Mouse (Mus musculus): Measurements from ENCODE around the gene Marc1. TPM values are rescaled to one million over a fixed set of nuclear protein-coding genes. Genes with fewer than 3 reads are reported as not detected.

Marc1 gene
- 3.9 and 5.1 TPM in 2 replicates for polyA plus RNA-seq (2014; fragmentation: Nextera tagmentation; extraction: Ambion mirVana)

DNA sequence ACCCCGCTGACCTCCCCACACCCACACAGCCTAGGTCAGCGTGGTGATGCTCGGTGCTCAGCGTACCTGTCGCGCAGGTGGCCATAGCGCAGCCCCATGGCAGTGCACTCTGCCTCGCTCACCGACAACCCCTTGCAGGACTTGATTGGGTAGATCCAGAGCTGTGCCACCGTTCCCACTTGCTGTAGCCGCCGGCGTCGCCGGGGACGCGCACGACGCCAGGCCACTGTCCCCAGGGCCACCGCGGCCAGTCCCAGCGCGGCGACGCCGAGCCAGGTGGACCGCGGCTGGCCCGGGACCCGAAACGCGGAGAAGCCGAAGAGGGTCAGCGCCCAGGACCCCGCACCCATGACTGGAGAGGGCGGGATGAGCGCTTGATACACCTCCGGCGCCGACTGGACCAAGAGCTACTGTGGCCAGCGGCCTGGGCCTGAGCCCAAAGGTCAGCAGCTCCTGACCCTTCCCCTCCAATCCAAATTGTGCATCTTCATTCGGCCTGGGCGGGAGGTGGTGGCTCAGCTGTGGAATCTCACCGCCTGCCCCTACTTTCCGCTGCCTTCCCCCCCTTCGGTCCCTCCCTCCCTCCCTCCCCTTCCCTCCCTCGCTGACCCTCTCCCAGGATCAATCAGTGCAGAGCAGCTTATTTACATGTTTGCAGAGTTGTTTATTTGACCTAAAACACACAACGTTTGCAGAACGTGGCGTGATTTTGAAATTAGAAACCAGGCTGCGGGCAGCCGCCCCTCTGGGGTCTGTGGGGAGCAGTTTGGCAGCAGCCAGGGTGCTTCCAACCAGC is at the start of gene Marc1:
Gene Marc1, minus strand, starts transcription at position 534 of the 796 bp plus-strand sequence.
- no peaks in the 10 kb centered on the region for H3K36me3 ChIP-seq (ENCODE audit: control insufficient read depth, insufficient read depth, low read length)
- peak within 1 kb of the TSS; percentile 69 for H3K4me2 ChIP-seq
- H3K9me3 ChIP-seq (ENCODE audit: control insufficient read depth, low read length), result no peaks in the 10 kb centered on the region
- WGBS, result 14% methylated on average over 52 of the region's 52 CpGs
- H3K4me1 ChIP-seq (replicated peaks; ENCODE audit: control insufficient read depth, insufficient read depth, low read length), result peaks cover 14% of the 10 kb centered on the region
- no peak for DNase-seq (ENCODE audit: low spot score)
- peaks cover 15% of the 10 kb centered on the region for H3K27me3 ChIP-seq (replicated peaks; ENCODE audit: control insufficient read depth, insufficient read depth, low read length)
- 0 out of 2 replicates have a peak within 1 kb of the TSS, but pooled peaks have one; percentile 43 for H3K9ac ChIP-seq (ENCODE audit: low read depth, low read length)
- peak; percentile 25; the same call in 1 of the 2 replicates for ATAC-seq (replicated peaks; ENCODE audit: low FRiP score)
- H3K27ac ChIP-seq (ENCODE audit: low read depth, low read length), result no peak within 1 kb of the TSS
- H3K4me3 ChIP-seq (ENCODE audit: low read depth, low read length), result peak within 1 kb of the TSS; percentile 39

GRCm38 (mm10) chr1:184860276-184860675 is 49.2 kb upstream of the Marc1 start:
- WGBS, result 54% methylated on average over 3 of the region's 3 CpGs

GRCm38 (mm10) chr1:184858253-184858652 is 47.1 kb upstream of the Marc1 start:
- ATAC-seq (replicated peaks; ENCODE audit: low FRiP score) (no peak), DNase-seq (ENCODE audit: low spot score) (no peak)
- Histone ChIP-seq H3K27ac (ENCODE audit: low read depth, low read length) (no peak overlapping the region), H3K4me2 (no peak overlapping the region), H3K9ac (ENCODE audit: low read depth, low read length) (no peak overlapping the region), H3K4me1 (replicated peaks; ENCODE audit: control insufficient read depth, insufficient read depth, low read length) (peaks cover 4% of the 10 kb centered on the region; the same call in 1 of the 2 replicates), H3K27me3 (replicated peaks; ENCODE audit: control insufficient read depth, insufficient read depth, low read length) (no peaks in the 10 kb centered on the region), H3K4me3 (ENCODE audit: low read depth, low read length) (no peak overlapping the region), H3K9me3 (ENCODE audit: control insufficient read depth, low read length) (no peaks in the 10 kb centered on the region), H3K36me3 (ENCODE audit: control insufficient read depth, insufficient read depth, low read length) (no peaks in the 10 kb centered on the region)
- WGBS, result 63% methylated on average over 1 of the region's 1 CpGs

More at GRCm38 (mm10) chr1:184860276-184860675, 49.2 kb upstream of the Marc1 start:
- no peak overlapping the region for H3K9ac ChIP-seq (ENCODE audit: low read depth, low read length)
- H3K27me3 ChIP-seq (replicated peaks; ENCODE audit: control insufficient read depth, insufficient read depth, low read length), result no peaks in the 10 kb centered on the region
- no peaks in the 10 kb centered on the region for H3K9me3 ChIP-seq (ENCODE audit: control insufficient read depth, low read length)
- no peak for ATAC-seq (replicated peaks; ENCODE audit: low FRiP score)
- no peaks in the 10 kb centered on the region for H3K36me3 ChIP-seq (ENCODE audit: control insufficient read depth, insufficient read depth, low read length)
- no peak overlapping the region for H3K27ac ChIP-seq (ENCODE audit: low read depth, low read length)
- H3K4me3 ChIP-seq (ENCODE audit: low read depth, low read length), result no peak overlapping the region
- no peak for DNase-seq (ENCODE audit: low spot score)
- H3K4me1 ChIP-seq (replicated peaks; ENCODE audit: control insufficient read depth, insufficient read depth, low read length), result 0 out of 2 replicates have a peak, but pooled peaks cover 3% of the 10 kb centered on the region
- no peak overlapping the region for H3K4me2 ChIP-seq

- no peaks in the 10 kb centered on the region for H3K36me3 ChIP-seq (ENCODE audit: control insufficient read depth, insufficient read depth, low read length)
- H3K9me3 ChIP-seq (ENCODE audit: control insufficient read depth, low read length), result no peaks in the 10 kb centered on the region
- DNase-seq (ENCODE audit: low spot score), result no peak
- no peak overlapping the region for H3K4me3 ChIP-seq (ENCODE audit: low read depth, low read length)
- H3K27me3 ChIP-seq (replicated peaks; ENCODE audit: control insufficient read depth, insufficient read depth, low read length), result no peaks in the 10 kb centered on the region
- H3K4me2 ChIP-seq, result no peak overlapping the region
- H3K4me1 ChIP-seq (replicated peaks; ENCODE audit: control insufficient read depth, insufficient read depth, low read length), result peaks cover 5% of the 10 kb centered on the region
- no peak overlapping the region for H3K9ac ChIP-seq (ENCODE audit: low read depth, low read length)
- no peak overlapping the region for H3K27ac ChIP-seq (ENCODE audit: low read depth, low read length)
- WGBS, result 84% methylated on average over 9 of the region's 9 CpGs
- ATAC-seq (replicated peaks; ENCODE audit: low FRiP score), result no peak
Measured at GRCm38 (mm10) chr1:184857216-184857615, 46.1 kb upstream of the Marc1 start.

GRCm38 (mm10) chr1:184853922-184854321 is 42.8 kb upstream of the Marc1 start:
- peaks cover 18% of the 10 kb centered on the region for H3K4me1 ChIP-seq (replicated peaks; ENCODE audit: control insufficient read depth, insufficient read depth, low read length)
- no peaks in the 10 kb centered on the region for H3K36me3 ChIP-seq (ENCODE audit: control insufficient read depth, insufficient read depth, low read length)
- peak overlapping the region; percentile 30 for H3K4me2 ChIP-seq
- DNase-seq (ENCODE audit: low spot score), result no peak
- WGBS, result 33% methylated on average over 3 of the region's 3 CpGs
- H3K27me3 ChIP-seq (replicated peaks; ENCODE audit: control insufficient read depth, insufficient read depth, low read length), result no peaks in the 10 kb centered on the region
- H3K9me3 ChIP-seq (ENCODE audit: control insufficient read depth, low read length), result no peaks in the 10 kb centered on the region
- ATAC-seq (replicated peaks; ENCODE audit: low FRiP score), result no peak
- no peak overlapping the region for H3K27ac ChIP-seq (ENCODE audit: low read depth, low read length)
- H3K4me3 ChIP-seq (ENCODE audit: low read depth, low read length), result no peak overlapping the region
- H3K9ac ChIP-seq (ENCODE audit: low read depth, low read length), result peak overlapping the region; percentile 47

DNA sequence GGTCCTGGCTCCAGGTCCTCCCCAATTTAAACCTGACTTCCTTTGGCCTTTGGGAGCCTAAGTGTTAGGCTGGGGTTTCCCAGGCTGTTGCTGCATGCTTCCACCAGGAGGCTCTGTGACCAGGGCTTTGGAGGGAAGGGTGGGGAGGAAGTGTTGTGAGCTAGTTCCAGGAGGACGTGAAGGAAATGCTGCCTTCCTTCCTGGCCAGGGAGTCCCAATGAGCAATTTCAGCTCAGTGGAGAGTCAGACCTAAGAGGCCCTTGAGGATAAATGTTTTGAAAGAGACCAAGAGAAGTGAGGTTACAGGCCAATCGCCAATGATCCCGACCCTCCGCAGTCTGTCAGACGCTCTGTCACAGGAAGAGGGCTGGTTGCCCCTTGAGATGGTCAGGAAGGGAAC is 42.2 kb upstream of the Marc1 start:
- H3K4me3 ChIP-seq (ENCODE audit: low read depth, low read length), result no peak overlapping the region
- no peaks in the 10 kb centered on the region for H3K36me3 ChIP-seq (ENCODE audit: control insufficient read depth, insufficient read depth, low read length)
- H3K4me2 ChIP-seq, result peak overlapping the region; percentile 30
- H3K4me1 ChIP-seq (replicated peaks; ENCODE audit: control insufficient read depth, insufficient read depth, low read length), result peaks cover 18% of the 10 kb centered on the region
- H3K9me3 ChIP-seq (ENCODE audit: control insufficient read depth, low read length), result no peaks in the 10 kb centered on the region
- DNase-seq (ENCODE audit: low spot score) (peak; percentile 57), ATAC-seq (replicated peaks; ENCODE audit: low FRiP score) (peak; percentile 59)
- H3K27me3 ChIP-seq (replicated peaks; ENCODE audit: control insufficient read depth, insufficient read depth, low read length), result no peaks in the 10 kb centered on the region
- H3K9ac ChIP-seq (ENCODE audit: low read depth, low read length), result peak overlapping the region; percentile 47
- WGBS, result 7% methylated on average over 5 of the region's 5 CpGs
- H3K27ac ChIP-seq (ENCODE audit: low read depth, low read length), result no peak overlapping the region

DNA sequence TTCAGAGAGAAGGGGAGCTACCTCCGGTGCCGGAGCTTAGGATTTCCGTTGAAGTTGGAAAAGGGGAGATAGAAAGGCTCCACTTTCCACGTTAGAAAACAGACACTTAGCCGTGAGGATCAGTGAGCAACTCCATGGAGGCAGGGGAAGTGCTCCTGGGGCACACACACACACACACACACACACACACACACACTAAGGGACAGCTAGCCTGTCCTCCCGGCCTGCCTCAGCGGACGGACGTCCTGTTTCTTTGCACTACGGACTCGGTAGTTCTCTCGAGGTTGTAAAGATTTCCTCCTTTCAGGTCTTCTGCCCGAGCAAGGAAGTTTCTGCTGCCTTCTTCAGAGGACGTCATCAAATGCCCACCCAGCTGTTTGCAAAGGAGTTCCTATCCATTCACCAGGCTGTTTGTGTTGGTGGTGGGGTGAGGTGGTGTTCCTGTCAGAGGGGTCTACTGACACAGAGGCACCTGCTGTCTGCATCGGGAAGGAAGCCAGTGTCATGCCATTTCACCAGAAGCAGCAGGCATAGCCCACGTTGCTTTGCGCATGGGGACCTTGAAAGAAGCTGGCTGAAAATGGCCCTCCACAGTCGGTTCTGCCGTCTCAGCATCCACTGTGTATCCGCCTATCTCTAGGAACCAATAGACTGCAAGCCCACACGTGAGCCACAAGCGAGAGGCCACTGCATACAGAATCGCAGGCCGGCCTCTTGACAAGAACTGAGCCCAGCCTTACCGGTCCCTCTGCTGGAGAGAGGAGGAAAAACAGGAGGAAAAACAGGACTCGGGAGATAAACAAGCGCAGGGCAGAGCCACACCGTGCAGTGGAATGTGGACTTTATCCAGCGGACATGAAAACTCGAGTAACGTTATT is 40.9 kb upstream of the Marc1 start:
- no peaks in the 10 kb centered on the region for H3K9me3 ChIP-seq (ENCODE audit: control insufficient read depth, low read length)
- no peaks in the 10 kb centered on the region for H3K36me3 ChIP-seq (ENCODE audit: control insufficient read depth, insufficient read depth, low read length)
- H3K4me2 ChIP-seq, result peak overlapping the region; percentile 59
- 0 out of 2 replicates have a peak overlapping the region, but pooled peaks have one; percentile 14 for H3K4me3 ChIP-seq (ENCODE audit: low read depth, low read length)
- DNase-seq (ENCODE audit: low spot score) (peak; percentile 72), ATAC-seq (replicated peaks; ENCODE audit: low FRiP score) (peak; percentile 92)
- H3K27me3 ChIP-seq (replicated peaks; ENCODE audit: control insufficient read depth, insufficient read depth, low read length), result no peaks in the 10 kb centered on the region
- H3K27ac ChIP-seq (ENCODE audit: low read depth, low read length), result peak overlapping the region; percentile 55; the same call in 1 of the 2 replicates
- WGBS, result 21% methylated on average over 31 of the region's 31 CpGs
- H3K9ac ChIP-seq (ENCODE audit: low read depth, low read length), result peak overlapping the region; percentile 13; the same call in 1 of the 2 replicates
- H3K4me1 ChIP-seq (replicated peaks; ENCODE audit: control insufficient read depth, insufficient read depth, low read length), result peaks cover 18% of the 10 kb centered on the region

- Histone ChIP-seq H3K27ac (ENCODE audit: low read depth, low read length) (peak overlapping the region; percentile 55), H3K9ac (ENCODE audit: low read depth, low read length) (peak overlapping the region; percentile 20; the same call in 1 of the 2 replicates), H3K4me2 (peak overlapping the region; percentile 59), H3K36me3 (ENCODE audit: control insufficient read depth, insufficient read depth, low read length) (no peaks in the 10 kb centered on the region), H3K4me1 (replicated peaks; ENCODE audit: control insufficient read depth, insufficient read depth, low read length) (peaks cover 23% of the 10 kb centered on the region), H3K9me3 (ENCODE audit: control insufficient read depth, low read length) (no peaks in the 10 kb centered on the region), H3K27me3 (replicated peaks; ENCODE audit: control insufficient read depth, insufficient read depth, low read length) (no peaks in the 10 kb centered on the region), H3K4me3 (ENCODE audit: low read depth, low read length) (no peak overlapping the region)
- 35% methylated on average over 7 of the region's 7 CpGs for WGBS
- ATAC-seq (replicated peaks; ENCODE audit: low FRiP score), result no peak
- no peak for DNase-seq (ENCODE audit: low spot score)
Measured at GRCm38 (mm10) chr1:184851166-184851565, 40.1 kb upstream of the Marc1 start.

Data from liver, embryonic 11.5 days (tissue).